ENCODE assay signal across 19 mouse cellular contexts in the genomic region with DNA sequence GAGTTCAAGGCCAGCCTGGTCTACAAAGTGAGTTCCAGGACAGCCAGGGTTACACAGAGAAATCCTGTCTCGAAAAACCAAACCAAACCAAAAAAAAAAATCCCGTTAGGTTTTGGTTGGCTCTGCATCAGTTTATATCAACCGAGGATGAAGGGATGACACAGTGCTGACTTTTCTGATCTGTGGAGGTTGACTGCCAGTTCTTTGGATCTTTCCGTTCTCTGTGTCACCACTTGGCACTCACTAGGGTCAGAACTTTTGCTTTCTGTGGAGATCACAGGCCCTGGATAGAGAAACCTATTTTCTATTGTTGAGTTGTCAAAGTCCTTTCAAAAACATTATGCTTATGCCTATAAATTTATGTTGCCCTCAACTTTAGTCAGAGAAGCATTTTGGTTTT. TPM values are rescaled to one million over a fixed set of nuclear protein-coding genes. Genes with fewer than 3 reads are reported as not detected.
DNase-seq lines count a peak whose midpoint lies in the region.
"Had no signal": no experiment of that assay in that cellular context is flagged by ENCODE, and none has a peak within 500 bp of the region (broad histone marks: within the 10 kb centered on the region; RNA-seq: fewer than 3 reads in every experiment).

No protein-coding gene starts in this region.

- DNase-seq in adrenal gland, postnatal 36 days, result peak; percentile 5 to 32
- no peak for DNase-seq in adrenal gland, adult 18-20 months (ENCODE audit: low spot score in 2 of 2)
- DNase-seq in heart, adult 11 months, result peak; percentile 82
- no peak for DNase-seq in heart, postnatal 14 days
- DNase-seq in Muller cell, postnatal 12 days (ENCODE audit: inconsistent ontology term), result peak; percentile 44
- no peak for DNase-seq in ovary, adult 18-20 months (ENCODE audit: low spot score)
- DNase-seq: adrenal gland, adult 8-10 months; adrenal gland, postnatal 14 days; B cell, adult 2 months; cerebellum, adult 11 months; cerebellum, adult 18-20 months; cerebellum, adult 8-10 months; cerebellum, adult 9-11 months; cerebellum, postnatal 14 days; cerebellum, postnatal 36 days; embryo, embryonic 11 days had no signal

- intact Hi-C loops in heart, postnatal 14 days (cut with DNase I), result no loop called here

RNA-seq across cellular contexts. Expression of a gene that starts 20.6 kb away (rescaled TPM):
- total RNA-seq in adrenal gland, postnatal 36 days (2021), result 10 to 100 TPM; 12.8 to 13.4 TPM
- 10 to 100 TPM in 1 of 2 experiments, 1 to 10 TPM in 1; 7.2 to 10.6 TPM for total RNA-seq in adrenal gland, adult 18-20 months (2021)
- total RNA-seq in heart, postnatal 14 days (2021), result 1 to 10 TPM; 2.6 to 3.9 TPM
- total RNA-seq: CH12.LX; common myeloid progenitor, adult 5-6 weeks had no signal

RNA-seq across cellular contexts. Expression of a gene that starts 38.1 kb away (rescaled TPM):
- not detected for total RNA-seq in adrenal gland, postnatal 36 days (2021)
- total RNA-seq in adrenal gland, adult 18-20 months (2021), result under 1 TPM in 1 of 2 experiments, not detected in 1; 0.10 TPM
- under 1 TPM; 0.17 to 0.20 TPM for total RNA-seq in heart, postnatal 14 days (2021)
- total RNA-seq: adrenal gland, adult 8-10 months; CH12.LX; common myeloid progenitor, adult 5-6 weeks had no signal

RNA-seq across cellular contexts. Expression of a gene that starts 51.0 kb away (rescaled TPM):
- total RNA-seq in adrenal gland, postnatal 36 days (2021), result not detected
- not detected for total RNA-seq in adrenal gland, adult 18-20 months (2021)
- not detected for total RNA-seq in heart, postnatal 14 days (2021)
- total RNA-seq: adrenal gland, adult 8-10 months; adrenal gland, postnatal 14 days; adrenal gland, postnatal 4 days; CH12.LX; common myeloid progenitor, adult 5-6 weeks had no signal

Comparison
In these comparisons a context has a peak if more than half of its experiments do, and no peak if none do; other contexts are left out.
1. DNase-seq: peak in adrenal gland, postnatal 36 days (2 of 2), heart, adult 11 months (single experiment) and Muller cell, postnatal 12 days (single experiment); none in adrenal gland, adult 18-20 months (0 of 2), heart, postnatal 14 days (0 of 2) and ovary, adult 18-20 months (single experiment).